Mouse (Mus musculus) heart, adult 2 months (tissue): ENCODE results near the gene Tmem80. TPM values are rescaled to one million over a fixed set of nuclear protein-coding genes. Genes with fewer than 3 reads are reported as not detected.

ENCODE experiments used
- DNase-seq, 2 experiments: peaks; one replicate each; pipeline ENCODE4 v3.0.0; 2021
- H3K27ac ChIP-seq: fragments of 200-600 bp; 2 replicates; pipeline ENCODE4 v1.8.1; 2022
- H3K27me3 ChIP-seq: fragments of 200-500 bp; 2 replicates; pipeline ENCODE4 v1.6.1; 2012; ENCODE audit warnings: mild to moderate bottlenecking, low read length, inconsistent platforms, mixed read lengths; ENCODE audit not compliant: control insufficient read depth, insufficient read depth
- H3K36me3 ChIP-seq: fragments of 200-500 bp; 2 replicates; pipeline ENCODE4 v1.6.1; 2012; ENCODE audit warnings: low read length, inconsistent platforms; ENCODE audit not compliant: control insufficient read depth, insufficient read depth
- H3K4me1 ChIP-seq: fragments of 200-500 bp; 2 replicates; pipeline ENCODE4 v1.6.1; 2011; ENCODE audit warnings: low read length; ENCODE audit not compliant: control insufficient read depth, insufficient read depth
- H3K4me3 ChIP-seq: fragments of 200-600 bp; 2 replicates; pipeline ENCODE4 v1.8.1; 2022
- H3K79me2 ChIP-seq: fragments of 200-500 bp; replicated peaks from 2 replicates; pipeline ENCODE4 v1.6.1; 2012; ENCODE audit warnings: mild to moderate bottlenecking, inconsistent platforms, low read length, moderate library complexity, mixed read lengths; ENCODE audit not compliant: control insufficient read depth, insufficient read depth
- H3K9ac ChIP-seq: fragments of 200-500 bp; 2 replicates; pipeline ENCODE4 v1.6.1; 2012; ENCODE audit warnings: low read depth, mild to moderate bottlenecking, control low read depth, inconsistent platforms, low read length, mixed read lengths
- CTCF ChIP-seq: fragments of 200-600 bp; IDR thresholded peaks from 2 replicates; pipeline ENCODE4 v1.8.1; 2022; ENCODE audit warnings: antibody characterized with exemption, mild to moderate bottlenecking, moderate library complexity
- EP300 ChIP-seq: fragments of 200-500 bp; IDR thresholded peaks from 2 replicates; pipeline ENCODE4 v1.6.1; 2011; ENCODE audit warnings: low read depth, low read length, control low read depth; ENCODE audit not compliant: insufficient read depth
- POLR2A ChIP-seq: fragments of 200-500 bp; IDR thresholded peaks from 2 replicates; pipeline ENCODE4 v1.6.1; 2011; ENCODE audit warnings: mild to moderate bottlenecking, low read depth, low read length, control low read depth; ENCODE audit not compliant: insufficient read depth
- WGBS: fragments of 180-500 bp; shearing (Covaris S2); methylation state at CpG from one replicate; pipeline ENCODE4 v1.1.7; 2018; 5-methylcytosine and 5-hydroxymethylcytosine counted together
- intact Hi-C: fragments of 180-260 bp; cut with DNase I; formaldehyde crosslinking; loops from one replicate; pipeline ENCODE4 v1.15.1; 2025
- polyA plus RNA-seq: library from polyadenylated mRNA; depleted of rRNA; stranded (reverse); fragments of >200 nt; gene quantifications from 2 replicates; pipeline ENCODE4 v1.2.3, GENCODE M21; 2012
- total RNA-seq, 2 experiments: library from RNA; stranded (reverse); gene quantifications; 2 replicates each; pipeline ENCODE4 v1.2.3; 2021

The Tmem80 gene
- total and polyA plus RNA-seq, 3 experiments: 13.5 to 28.9 (median 14.9) TPM

GRCm38 (mm10) chr7:141361510-141361909 is 34.0 kb downstream of the Tmem80 start:
- Histone ChIP-seq H3K27ac (no peak overlapping the region), H3K4me3 (no peak overlapping the region), H3K79me2 (no peaks in the 10 kb centered on the region), H3K9ac (no peak overlapping the region), H3K27me3 (peaks cover 2% of the 10 kb centered on the region), H3K36me3 (no peaks in the 10 kb centered on the region), H3K4me1 (no peaks in the 10 kb centered on the region)
- 19% methylated on average over 24 of the region's 24 CpGs for WGBS
- intact Hi-C loops: loop anchor here (5.0 kb wide), 1 partner anchor 134 kb away; the partner anchor contains the start of gene Phrf1
- TF ChIP-seq EP300 (no peak), CTCF (no peak), POLR2A (no peak)
- DNase-seq: no peak

- H3K27ac ChIP-seq: no peak overlapping the region
- no peak overlapping the region for H3K9ac ChIP-seq
- DNase-seq: peak; percentile 44 to 52
- no peaks in the 10 kb centered on the region for H3K79me2 ChIP-seq
- H3K4me3 ChIP-seq: no peak overlapping the region
- WGBS: 50% methylated on average over 4 of the region's 4 CpGs
- H3K27me3 ChIP-seq: no peaks in the 10 kb centered on the region
- TF ChIP-seq POLR2A (no peak), EP300 (no peak), CTCF (peak; percentile 85)
- intact Hi-C loops: loop anchor here (1.0 to 5.0 kb wide), 2 partner anchors 98 to 136 kb away; partner anchors contain the start of gene Phrf1
- no peaks in the 10 kb centered on the region for H3K36me3 ChIP-seq
- H3K4me1 ChIP-seq: no peaks in the 10 kb centered on the region
These were observed 35.7 kb downstream of the Tmem80 start for GRCm38 (mm10) chr7:141363106-141363751.

GRCm38 (mm10) chr7:141363752-141364125 is 36.2 kb downstream of the Tmem80 start:
- TF ChIP-seq CTCF (no peak; the same call in 1 of the 2 replicates), POLR2A (no peak), EP300 (no peak)
- Histone ChIP-seq H3K9ac (no peak overlapping the region), H3K27me3 (no peaks in the 10 kb centered on the region), H3K36me3 (no peaks in the 10 kb centered on the region), H3K4me1 (no peaks in the 10 kb centered on the region), H3K4me3 (no peak overlapping the region), H3K27ac (no peak overlapping the region), H3K79me2 (no peaks in the 10 kb centered on the region)
- DNase-seq: no peak
- WGBS: 47% methylated on average over 2 of the region's 2 CpGs
- intact Hi-C loops: loop anchor here (1.0 to 5.0 kb wide), 2 partner anchors 98 to 136 kb away; partner anchors contain the start of gene Phrf1

- no peak overlapping the region for H3K4me3 ChIP-seq
- no peaks in the 10 kb centered on the region for H3K79me2 ChIP-seq
- no peaks in the 10 kb centered on the region for H3K4me1 ChIP-seq
- H3K27me3 ChIP-seq: no peaks in the 10 kb centered on the region
- H3K36me3 ChIP-seq: no peaks in the 10 kb centered on the region
- no peak overlapping the region for H3K27ac ChIP-seq
- WGBS: 60% methylated on average over 5 of the region's 5 CpGs
- intact Hi-C loops: loop anchor here (5.0 kb wide), 1 partner anchor 137 kb away; the partner anchor contains the start of gene Phrf1
- TF ChIP-seq POLR2A (no peak), EP300 (no peak), CTCF (no peak)
- H3K9ac ChIP-seq: no peak overlapping the region
- DNase-seq: no peak
These were observed 37.0 kb downstream of the Tmem80 start for GRCm38 (mm10) chr7:141364349-141365048.

GRCm38 (mm10) chr7:141365049-141365445 is 37.5 kb downstream of the Tmem80 start:
- WGBS: 62% methylated on average over 3 of the region's 3 CpGs
- Histone ChIP-seq H3K4me1 (no peaks in the 10 kb centered on the region), H3K27ac (no peak overlapping the region), H3K36me3 (no peaks in the 10 kb centered on the region), H3K27me3 (no peaks in the 10 kb centered on the region), H3K4me3 (no peak overlapping the region), H3K9ac (no peak overlapping the region), H3K79me2 (no peaks in the 10 kb centered on the region)
- TF ChIP-seq CTCF (no peak), EP300 (no peak), POLR2A (no peak)
- no peak for DNase-seq
- intact Hi-C loops: no loop called here

- Histone ChIP-seq H3K79me2 (no peaks in the 10 kb centered on the region), H3K4me1 (no peaks in the 10 kb centered on the region), H3K36me3 (no peaks in the 10 kb centered on the region), H3K9ac (no peak overlapping the region), H3K4me3 (no peak overlapping the region), H3K27ac (no peak overlapping the region), H3K27me3 (no peaks in the 10 kb centered on the region)
- TF ChIP-seq EP300 (no peak), POLR2A (no peak), CTCF (no peak)
- no peak for DNase-seq
- intact Hi-C loops: no loop called here
- WGBS: 65% methylated on average over 4 of the region's 4 CpGs
These were observed 39.8 kb downstream of the Tmem80 start for GRCm38 (mm10) chr7:141367358-141367757.
